Mouse (Mus musculus): Measurements from ENCODE around the gene Macf1. TPM values are rescaled to one million over a fixed set of nuclear protein-coding genes. Genes with fewer than 3 reads are reported as not detected.

Macf1 gene
- polyA plus RNA-seq, 1 experiment from 2014 or later: 57.3 TPM

Small RNA genes lying within 50 kb of the gene (microRNA-seq; reads per million reads assigned to microRNA genes)
- not detected for gene Mir6398

Other genes with a start within 250 kb of the Macf1 start
- gene Ndufs5, start 33.8 kb upstream of the Macf1 start, polyA plus RNA-seq (2016; fragmentation: Nextera tagmentation; extraction: Ambion mirVana): 324 and 329 TPM in 2 replicates
- gene Akirin1, start 66.0 kb upstream of the Macf1 start, polyA plus RNA-seq (2016; fragmentation: Nextera tagmentation; extraction: Ambion mirVana): 67.5 and 70.0 TPM in 2 replicates
- gene Rhbdl2, start 103.5 kb upstream of the Macf1 start, polyA plus RNA-seq (2016; fragmentation: Nextera tagmentation; extraction: Ambion mirVana): 0.75 and 1.6 TPM in 2 replicates
- 0.08 and 0.17 TPM in 2 replicates for gene 4933427I04Rik, start 175.3 kb upstream of the Macf1 start, polyA plus RNA-seq (2016; fragmentation: Nextera tagmentation; extraction: Ambion mirVana)
- gene Mycbp, start 220.5 kb upstream of the Macf1 start, polyA plus RNA-seq (2016; fragmentation: Nextera tagmentation; extraction: Ambion mirVana): 65.4 and 71.6 TPM in 2 replicates
- 64.3 and 64.9 TPM in 2 replicates for gene Rragc, start 233.1 kb upstream of the Macf1 start, polyA plus RNA-seq (2016; fragmentation: Nextera tagmentation; extraction: Ambion mirVana)
- 0.47 TPM in 1 of 2 replicates, not detected in the other for gene 4930535I16Rik, start 233.7 kb upstream of the Macf1 start, polyA plus RNA-seq (2016; fragmentation: Nextera tagmentation; extraction: Ambion mirVana)

All from embryonic facial prominence, embryonic 12.5 days (tissue).